Mouse (Mus musculus) adrenal gland, adult (tissue): ENCODE results near the gene Nrg3.

Source experiments
- DNase-seq, 2 experiments: peaks; one replicate each; pipeline ENCODE4 v3.0.0; 2022 to 2023; ENCODE audit warnings: low spot score in 1 of 2; ENCODE audit not compliant: inconsistent age in 2 of 2

Nrg3 gene

GRCm38 (mm10) chr14:38320619-38321340 lies 1152.1 kb downstream of the Nrg3 start:
- DNase-seq: no peak
